Mouse (Mus musculus) CD4-positive, CD25-positive, alpha-beta regulatory T cell, adult 2 months (primary cell): Measurements from ENCODE around the gene Fbxo42.

ENCODE experiments used
- DNase-seq: peaks from one replicate; pipeline ENCODE4 v3.0.0-alpha.2; 2012; ENCODE audit warnings: low read depth, low spot score

The Fbxo42 gene

DNA sequence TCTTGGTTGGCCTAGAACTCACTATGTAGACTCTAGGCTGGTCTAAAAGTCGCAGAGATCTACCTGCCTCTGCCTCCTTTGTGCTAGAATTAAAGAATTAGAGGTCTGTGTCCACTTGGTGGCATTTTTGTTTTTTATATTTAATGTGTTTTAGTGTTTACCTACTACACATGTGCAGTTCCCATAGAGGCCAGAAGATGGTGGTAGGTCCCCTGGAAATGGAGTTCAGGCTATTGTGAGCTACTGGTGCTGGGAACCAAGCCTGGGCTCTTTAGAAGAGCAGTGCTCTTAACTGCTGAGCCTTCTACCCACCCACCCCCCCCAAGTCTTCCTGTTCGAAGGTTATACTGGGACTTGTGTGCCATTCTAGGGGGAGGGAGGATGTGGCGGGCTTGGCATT is 19.4 kb downstream of the Fbxo42 start:
- no peak for DNase-seq

- DNase-seq: no peak
These were observed 24.4 kb downstream of the Fbxo42 start for GRCm38 (mm10) chr4:141172121-141172520.

- DNase-seq: no peak
These were observed 28.1 kb downstream of the Fbxo42 start for GRCm38 (mm10) chr4:141175783-141176182.

DNA sequence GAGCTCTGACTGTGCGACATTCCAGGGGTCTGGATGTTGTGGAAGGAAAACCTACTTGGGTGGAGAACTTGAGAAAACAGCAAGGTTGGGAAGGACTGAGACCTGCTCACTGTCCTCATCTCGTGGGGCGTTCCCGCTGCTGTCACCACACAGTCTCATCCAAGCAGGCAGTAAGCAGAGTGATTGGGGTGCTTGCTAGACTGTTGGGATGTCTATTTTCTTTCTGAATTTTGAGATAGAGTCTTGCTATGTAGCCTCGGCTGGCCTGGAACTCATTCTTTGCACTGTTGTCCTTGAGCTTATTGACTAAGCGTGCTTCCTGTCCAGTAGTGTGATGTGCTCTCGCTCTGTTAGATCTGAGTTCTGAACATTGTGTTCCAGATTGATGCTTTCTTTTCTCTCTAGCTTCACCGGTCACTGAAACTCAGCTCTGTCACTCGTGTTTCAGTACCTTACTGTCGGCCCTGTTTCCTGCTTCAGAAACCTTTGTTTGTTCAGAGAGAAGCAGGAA is 28.7 kb downstream of the Fbxo42 start:
- DNase-seq: no peak

DNA sequence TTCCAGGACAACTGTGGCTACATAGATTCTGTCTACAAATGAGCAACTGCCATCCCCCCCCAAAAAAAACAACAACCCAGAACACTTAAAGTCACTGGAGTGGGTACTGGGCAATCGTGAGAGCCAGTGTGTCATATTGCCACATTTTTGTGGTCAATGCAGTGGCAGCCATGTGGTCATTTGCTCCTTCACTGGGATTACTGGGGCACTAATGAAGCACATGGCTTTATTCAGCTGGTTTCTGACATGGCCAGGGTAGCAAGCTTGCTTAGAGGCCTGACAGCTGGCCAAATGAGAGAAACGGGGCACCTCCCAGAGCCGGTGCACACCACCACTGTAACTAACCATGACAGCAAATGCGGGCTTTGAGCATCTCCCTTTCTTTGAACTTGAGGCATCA is 30.8 kb downstream of the Fbxo42 start:
- DNase-seq: no peak

- DNase-seq: no peak
These were observed 33.1 kb downstream of the Fbxo42 start for GRCm38 (mm10) chr4:141180831-141181230.

GRCm38 (mm10) chr4:141181981-141182380 is 34.3 kb downstream of the Fbxo42 start:
- DNase-seq: no peak

- peak; percentile 43 for DNase-seq
These were observed 36.2 kb downstream of the Fbxo42 start for GRCm38 (mm10) chr4:141183932-141184331.

DNA sequence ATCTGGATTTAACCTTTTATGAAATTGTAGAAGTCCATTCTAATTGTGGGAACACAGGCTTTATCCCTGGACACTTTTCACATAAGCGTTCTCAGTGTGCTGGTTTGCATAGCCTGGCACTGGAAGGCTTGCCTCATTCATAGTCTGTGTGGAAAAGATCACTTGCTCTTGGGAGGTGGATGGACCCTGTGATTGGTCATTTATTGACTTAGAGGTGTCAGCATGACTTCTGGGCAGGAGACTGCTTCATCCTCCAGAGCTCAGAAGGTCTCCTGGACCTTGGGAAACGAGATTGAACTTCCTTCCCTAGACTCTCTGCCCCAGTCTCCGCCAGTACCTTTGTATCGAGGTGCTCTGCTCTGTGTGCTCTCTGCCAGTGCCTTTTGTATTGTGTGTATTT is 36.7 kb downstream of the Fbxo42 start:
- no peak for DNase-seq

- DNase-seq: no peak
These were observed 39.5 kb downstream of the Fbxo42 start for GRCm38 (mm10) chr4:141186923-141187836.

DNA sequence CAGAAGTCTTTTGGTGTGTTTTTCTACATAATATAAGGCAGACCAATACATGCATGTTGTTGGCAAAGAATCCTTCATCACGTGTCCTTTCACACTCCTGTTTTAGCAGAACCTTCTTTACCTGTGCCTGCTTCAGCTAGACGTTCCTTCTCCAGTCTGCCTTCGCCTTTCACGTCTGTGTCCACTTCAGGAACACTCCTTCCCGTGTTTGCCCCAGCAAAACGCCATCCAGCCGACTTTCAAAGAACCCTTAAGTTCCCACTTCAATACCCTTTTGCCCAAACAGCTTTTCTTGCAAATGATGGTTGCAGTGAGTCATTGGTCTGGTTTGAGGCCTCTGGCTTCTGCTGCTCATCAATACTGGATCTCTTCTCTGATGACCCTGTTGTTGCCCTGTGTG is 43.6 kb downstream of the Fbxo42 start:
- DNase-seq: no peak

DNA sequence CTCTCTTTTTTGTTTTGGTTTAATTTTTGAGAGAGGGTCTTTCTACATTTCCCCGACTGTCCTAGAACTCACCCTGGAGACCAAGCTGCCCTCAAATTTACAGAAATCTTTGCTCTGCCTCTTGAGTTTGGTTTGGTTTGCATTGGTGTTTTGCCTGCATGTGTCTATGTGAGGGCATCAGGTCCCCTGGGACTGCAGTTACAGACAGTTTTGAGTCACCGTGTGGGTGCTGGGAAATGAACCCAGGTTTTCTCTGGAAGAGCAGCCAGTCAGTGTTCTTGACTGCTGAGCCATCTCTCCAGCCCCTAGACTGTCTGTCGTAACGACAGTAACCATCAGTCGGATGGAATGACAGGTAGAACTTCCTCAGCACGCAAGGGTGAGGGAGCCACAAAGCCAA is 46.8 kb downstream of the Fbxo42 start:
- no peak for DNase-seq

- DNase-seq: no peak
These were observed 49.4 kb downstream of the Fbxo42 start for GRCm38 (mm10) chr4:141196981-141197685.

DNA sequence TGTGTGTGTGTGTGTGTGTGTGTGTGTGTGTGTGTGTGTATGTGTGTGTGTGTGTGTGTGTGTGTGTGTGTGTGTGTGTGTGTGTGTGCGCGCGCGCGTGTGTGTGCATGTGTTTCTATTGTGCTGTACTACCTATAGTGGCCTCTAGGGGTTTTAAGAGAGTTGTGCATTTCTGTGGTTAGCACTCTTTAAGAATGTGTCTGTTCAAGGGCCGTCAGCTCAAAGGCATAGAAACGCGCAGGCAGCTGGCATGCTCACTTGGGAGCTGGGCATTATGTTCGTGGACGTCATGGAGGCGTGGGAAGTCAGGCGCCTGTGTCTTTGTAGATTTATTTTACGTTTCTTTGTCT is 49.9 kb downstream of the Fbxo42 start:
- no peak for DNase-seq

DNA sequence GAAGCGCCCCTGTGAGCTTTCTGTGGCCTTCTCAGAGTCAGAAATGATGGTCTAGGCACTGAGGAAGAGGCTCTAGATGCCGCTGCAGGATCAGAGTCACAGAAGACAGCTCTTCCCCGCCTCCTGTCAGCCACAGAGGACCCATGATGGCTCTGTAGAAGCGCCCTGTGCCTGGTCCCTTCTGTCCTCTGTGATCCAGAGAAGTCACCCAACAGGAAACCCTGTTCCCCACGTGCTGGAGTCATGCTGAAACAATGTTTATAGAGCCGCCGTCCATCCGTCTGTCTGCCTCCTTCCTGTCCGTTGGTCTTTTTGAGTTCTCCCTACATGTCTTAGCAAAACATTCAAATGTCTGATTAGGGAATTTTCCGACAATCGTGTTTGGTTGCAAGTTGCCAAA is 53.2 kb downstream of the Fbxo42 start:
- no peak for DNase-seq

GRCm38 (mm10) chr4:141202192-141202591 is 54.5 kb downstream of the Fbxo42 start:
- no peak for DNase-seq

DNA sequence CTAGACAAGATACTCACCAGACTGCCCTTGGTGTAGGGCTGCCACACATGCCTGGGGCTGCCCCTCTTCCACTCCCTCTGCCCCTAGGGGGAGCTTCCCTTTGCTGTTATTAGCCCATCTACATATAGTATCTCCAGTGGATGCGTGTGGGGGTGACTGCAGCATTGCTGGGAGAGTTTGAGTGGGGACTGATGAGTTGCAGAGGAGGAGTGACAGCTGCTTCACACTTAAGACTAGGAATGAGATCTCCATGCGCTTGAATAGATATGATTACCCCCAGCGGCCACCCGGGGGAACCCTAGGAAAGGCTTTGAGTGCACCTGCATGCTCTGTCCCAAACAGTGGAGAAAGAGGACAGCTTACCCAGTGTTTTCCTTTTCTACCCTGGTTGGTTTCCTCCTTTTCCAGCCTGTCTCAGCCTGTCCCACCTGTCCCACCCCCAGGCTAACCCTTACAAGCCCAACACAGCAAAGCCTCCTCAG is 56.9 kb downstream of the Fbxo42 start:
- DNase-seq: peak; percentile 31

GRCm38 (mm10) chr4:141207081-141207480 is 59.4 kb downstream of the Fbxo42 start:
- no peak for DNase-seq

DNA sequence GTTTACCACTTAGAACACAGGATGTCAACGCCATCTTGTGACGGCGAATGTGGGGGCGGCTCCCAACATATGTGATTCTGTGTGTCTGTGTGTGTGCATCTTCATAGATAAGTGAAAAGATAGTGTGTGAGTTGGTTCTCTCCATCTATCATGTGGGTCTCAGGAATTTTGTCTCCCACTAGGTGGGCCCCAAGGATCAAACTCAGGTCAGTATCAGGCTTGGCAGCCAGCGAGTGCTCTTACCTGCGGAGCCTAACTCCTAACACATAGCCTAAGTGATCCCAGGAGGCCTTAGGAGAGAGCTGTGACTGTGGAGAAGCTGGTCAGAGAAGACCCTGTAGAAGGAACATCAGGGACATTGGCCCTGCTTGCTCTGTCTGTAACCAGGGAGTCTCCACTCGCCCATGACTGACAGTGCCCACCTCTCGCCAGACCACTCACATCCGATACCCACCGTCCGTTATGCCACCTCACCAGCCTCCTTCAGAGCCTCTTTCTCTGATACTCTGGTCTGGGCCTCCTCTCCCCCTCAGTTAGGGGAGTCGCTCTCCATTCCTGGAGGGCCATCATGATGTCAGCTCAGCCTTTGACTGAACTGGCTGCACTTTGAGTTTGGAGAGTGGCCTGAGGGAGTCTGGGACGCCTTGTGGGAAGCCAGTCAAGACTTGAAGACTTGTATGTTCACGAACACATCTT is 63.0 kb downstream of the Fbxo42 start:
- peak; percentile 79 for DNase-seq

DNA sequence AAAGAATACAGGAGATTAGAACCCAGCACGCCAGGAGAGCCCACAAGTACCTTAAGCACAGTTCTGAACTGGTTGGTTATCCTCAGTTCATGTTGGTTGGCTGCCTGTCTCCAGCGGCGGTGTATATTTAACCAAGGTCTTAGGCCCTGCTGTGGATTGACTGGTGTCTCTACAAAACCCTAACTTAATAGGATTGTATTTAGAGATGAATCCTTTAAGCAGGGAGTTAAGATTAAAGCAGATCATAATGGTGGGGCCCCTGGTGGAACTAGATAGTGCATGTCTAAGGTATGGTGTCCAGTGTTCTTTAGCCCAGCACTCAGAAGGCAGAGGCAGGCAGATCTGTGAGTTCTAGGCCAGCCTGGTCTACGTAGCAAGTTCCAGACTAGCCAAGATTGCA is 63.9 kb downstream of the Fbxo42 start:
- no peak for DNase-seq

DNA sequence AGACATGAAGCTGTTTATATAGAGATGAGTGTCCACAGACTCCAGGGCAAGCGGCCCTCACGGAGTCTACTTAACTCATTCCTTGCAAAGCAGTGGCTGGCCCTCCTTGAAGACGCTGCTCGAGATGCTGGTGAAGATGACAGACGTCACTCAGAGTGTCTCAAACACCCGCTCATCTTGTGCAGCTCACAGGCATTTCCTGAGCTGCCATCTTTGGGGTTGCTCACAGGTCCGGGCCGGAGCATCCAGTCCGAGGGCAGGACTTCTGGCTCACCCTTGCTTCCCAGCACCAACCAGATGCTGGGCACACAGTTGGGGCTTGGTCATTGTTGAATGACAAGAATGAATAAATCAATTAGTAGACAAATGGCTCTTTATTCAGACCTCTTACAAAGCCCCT is 65.2 kb downstream of the Fbxo42 start:
- no peak for DNase-seq

GRCm38 (mm10) chr4:141213342-141213741 is 65.6 kb downstream of the Fbxo42 start:
- DNase-seq: no peak
